Mouse (Mus musculus) forebrain, embryonic 11.5 days (tissue): ENCODE results near the gene Disc1. TPM values are rescaled to one million over a fixed set of nuclear protein-coding genes. Genes with fewer than 3 reads are reported as not detected.
A peak's percentile ranks its signal among the peaks of the same experiment; 100 is the strongest.

Source experiments
- ATAC-seq: fragments of 200-750 bp; cut with Nextera tagmentation; replicated peaks from 2 replicates; pipeline ENCODE4 v1.8.0; 2017; ENCODE audit warnings: moderate TSS enrichment; ENCODE audit not compliant: low FRiP score
- DNase-seq: peaks from one replicate; pipeline ENCODE4 v3.0.0-alpha.2; 2017; ENCODE audit warnings: low spot score
- H3K27ac ChIP-seq: fragments of 300-500 bp; sonication (generic); 2 replicates; pipeline ENCODE4 v1.5.1; 2014; ENCODE audit warnings: low read depth, low read length
- H3K27me3 ChIP-seq: fragments of 300-500 bp; sonication (generic); 2 replicates; pipeline ENCODE4 v1.6.1; 2014; ENCODE audit warnings: mild to moderate bottlenecking, low read length, mixed read lengths; ENCODE audit not compliant: control insufficient read depth, insufficient read depth
- H3K36me3 ChIP-seq: fragments of 300-500 bp; sonication (generic); 2 replicates; pipeline ENCODE4 v1.6.1; 2014; ENCODE audit warnings: mild to moderate bottlenecking, low read length, moderate library complexity, mixed read lengths; ENCODE audit not compliant: control insufficient read depth, insufficient read depth
- H3K4me1 ChIP-seq: fragments of 300-500 bp; sonication (generic); replicated peaks from 2 replicates; pipeline ENCODE4 v1.6.1; 2014; ENCODE audit warnings: low read length, mixed read lengths; ENCODE audit not compliant: control insufficient read depth, insufficient read depth
- H3K4me2 ChIP-seq: fragments of 300-500 bp; sonication (generic); 2 replicates; pipeline ENCODE4 v1.6.1; 2014; ENCODE audit warnings: low read depth, mild to moderate bottlenecking, low read length, moderate library complexity, mixed read lengths; ENCODE audit not compliant: severe bottlenecking
- H3K4me3 ChIP-seq: fragments of 300-500 bp; sonication (generic); 2 replicates; pipeline ENCODE4 v1.5.1; 2014; ENCODE audit warnings: low read depth, low read length
- H3K9ac ChIP-seq: fragments of 300-500 bp; sonication (generic); 2 replicates; pipeline ENCODE4 v1.6.1; 2014; ENCODE audit warnings: low read length
- H3K9me3 ChIP-seq: fragments of 300-500 bp; sonication (generic); 2 replicates; pipeline ENCODE4 v1.6.1; 2016; ENCODE audit warnings: low read length, mixed read lengths; ENCODE audit not compliant: control insufficient read depth
- WGBS: fragments of 180-500 bp; shearing (Covaris S2); extraction: QIAGEN DNeasy Blood & Tissue Kit; methylation state at CpG from one replicate; pipeline ENCODE4 v1.1.7; 2014; 5-methylcytosine and 5-hydroxymethylcytosine counted together
- polyA plus RNA-seq: library from polyadenylated mRNA; unstranded; fragments of >200 nt; fragmentation: Nextera tagmentation; extraction: Ambion mirVana; gene quantifications from 2 replicates; pipeline ENCODE4 v1.2.1, GENCODE M21; 2014

Disc1 gene
- 1.0 and 1.3 TPM in 2 replicates for polyA plus RNA-seq

DNA sequence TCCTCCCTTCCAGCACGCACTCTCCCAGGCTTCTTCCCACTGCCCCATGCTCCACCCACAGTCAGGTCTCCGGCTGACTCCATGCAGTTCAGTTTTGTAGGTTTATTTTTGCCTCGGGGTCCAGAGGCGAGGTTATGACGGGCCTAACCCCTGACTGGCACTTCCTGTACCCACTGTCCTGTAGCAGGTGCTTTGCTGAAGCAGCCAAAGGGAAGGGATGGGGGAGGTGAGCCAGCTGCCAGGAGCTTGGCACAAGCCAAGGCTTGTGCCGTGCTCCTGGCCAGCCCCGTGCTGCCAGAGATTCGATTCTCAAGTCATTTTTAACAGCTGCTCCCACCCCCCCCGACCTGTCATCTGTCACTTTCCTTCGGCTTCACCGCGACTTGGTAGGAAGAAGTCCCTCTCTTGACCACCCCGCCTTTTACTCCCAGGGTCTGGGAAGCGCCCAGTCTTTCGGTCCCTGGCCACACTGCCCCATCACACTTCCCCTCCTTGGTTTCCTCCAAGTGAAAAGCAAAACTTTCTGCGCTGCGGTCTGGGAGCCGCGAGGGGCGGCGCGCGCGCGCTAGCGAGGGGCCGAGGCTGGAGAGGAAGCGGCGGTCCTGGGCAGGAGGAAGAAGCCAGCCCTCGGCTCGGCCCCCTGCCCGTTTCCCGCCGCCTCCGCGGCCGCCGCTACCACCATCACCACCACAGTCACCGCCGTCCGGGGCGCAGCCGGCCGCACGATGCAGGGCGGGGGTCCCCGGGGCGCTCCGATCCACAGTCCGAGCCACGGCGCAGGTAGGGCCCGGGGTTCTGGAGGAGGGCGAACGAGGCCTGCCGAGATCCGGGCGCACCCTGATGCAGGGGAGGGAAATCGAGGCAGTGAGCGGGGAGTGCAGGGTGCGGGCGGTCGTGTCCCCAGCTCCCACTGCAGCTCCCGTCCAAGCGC, at the start of gene Disc1:
Gene Disc1 (plus strand): TSS at position 691 of the 931 bp plus-strand sequence.
- H3K27me3 ChIP-seq: peaks cover 36% of the 10 kb centered on the region
- ATAC-seq (no peak), DNase-seq (peak; percentile 66)
- peak within 1 kb of the TSS; percentile 47 for H3K4me3 ChIP-seq
- peaks cover 4% of the 10 kb centered on the region for H3K4me1 ChIP-seq
- 2% methylated on average over 65 of the region's 65 CpGs for WGBS
- H3K36me3 ChIP-seq: no peaks in the 10 kb centered on the region
- H3K9ac ChIP-seq: peak within 1 kb of the TSS; percentile 29
- peak within 1 kb of the TSS; percentile 84 for H3K4me2 ChIP-seq
- no peaks in the 10 kb centered on the region; the same call in 1 of the 2 replicates for H3K9me3 ChIP-seq
- H3K27ac ChIP-seq: no peak within 1 kb of the TSS

- Histone ChIP-seq H3K9ac (peak within 1 kb of the TSS; percentile 89), H3K4me2 (peak within 1 kb of the TSS; percentile 78), H3K27me3 (no peaks in the 10 kb centered on the region), H3K4me3 (peak within 1 kb of the TSS; percentile 94), H3K36me3 (no peaks in the 10 kb centered on the region; the same call in 1 of the 2 replicates), H3K27ac (peak within 1 kb of the TSS; percentile 44), H3K4me1 (no peaks in the 10 kb centered on the region), H3K9me3 (no peaks in the 10 kb centered on the region)
- ATAC-seq (peak; percentile 99), DNase-seq (peak; percentile 97)
- 2% methylated on average over 84 of the region's 84 CpGs for WGBS
Observed at GRCm38 (mm10) chr8:125012695-125013627, 41.0 kb upstream of the Disc1 start, which contains the start of gene Tsnax. Tsnax (plus strand) TSS chr8:125012997.

DNA sequence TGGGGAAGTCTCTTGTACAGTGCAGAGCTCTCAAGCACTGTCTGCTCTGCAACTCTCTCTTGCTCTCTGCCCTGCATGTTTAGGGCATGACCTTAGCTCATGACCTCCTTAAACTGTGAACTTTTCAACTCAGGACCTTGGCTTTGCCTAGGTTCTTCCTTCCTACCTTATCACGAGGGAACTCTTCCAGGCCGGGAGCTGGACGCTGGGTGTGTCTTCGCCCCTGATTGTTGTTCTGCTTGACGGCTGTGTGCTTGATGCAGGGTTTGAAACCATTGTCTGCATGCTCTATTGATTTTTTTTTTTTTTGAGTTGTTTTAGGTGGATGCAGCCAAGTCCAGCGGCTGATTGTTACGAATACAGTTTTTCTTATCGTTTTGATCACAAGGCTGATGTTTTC, 29.9 kb upstream of the Disc1 start:
- H3K27ac ChIP-seq: no peak overlapping the region
- H3K4me2 ChIP-seq: no peak overlapping the region
- no peak for DNase-seq
- H3K4me1 ChIP-seq: no peaks in the 10 kb centered on the region
- H3K9me3 ChIP-seq: no peaks in the 10 kb centered on the region
- H3K27me3 ChIP-seq: no peaks in the 10 kb centered on the region
- peaks cover 6% of the 10 kb centered on the region for H3K36me3 ChIP-seq
- H3K4me3 ChIP-seq: no peak overlapping the region
- WGBS: 92% methylated on average over 8 of the region's 8 CpGs
- no peak overlapping the region for H3K9ac ChIP-seq
- ATAC-seq: no peak

GRCm38 (mm10) chr8:125027211-125027610, 26.8 kb upstream of the Disc1 start:
- Histone ChIP-seq H3K9me3 (no peaks in the 10 kb centered on the region), H3K4me2 (no peak overlapping the region), H3K36me3 (peaks cover 8% of the 10 kb centered on the region), H3K4me3 (no peak overlapping the region), H3K27ac (no peak overlapping the region), H3K9ac (no peak overlapping the region), H3K27me3 (no peaks in the 10 kb centered on the region), H3K4me1 (no peaks in the 10 kb centered on the region)
- ATAC-seq (no peak), DNase-seq (no peak)
- WGBS: 93% methylated on average over 3 of the region's 3 CpGs

DNA sequence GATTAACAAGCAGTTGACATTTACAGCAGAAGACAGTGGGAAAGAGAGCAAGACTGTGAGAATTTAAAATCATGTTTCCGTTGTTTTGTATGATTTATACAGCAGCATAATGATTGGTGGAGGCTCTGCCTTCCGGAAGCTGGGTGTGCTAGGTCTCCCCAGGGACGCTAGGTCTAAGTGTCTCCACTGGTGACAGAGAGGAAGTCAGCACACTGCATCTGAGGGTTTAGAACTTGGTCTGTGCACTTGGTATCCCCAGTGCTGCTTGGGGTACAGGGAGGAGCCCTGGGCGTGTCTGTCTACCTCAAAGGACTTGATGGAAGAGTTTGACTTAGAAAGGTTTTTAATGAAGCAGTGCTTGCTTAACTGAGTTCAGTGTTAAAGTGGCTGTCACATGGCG, 25.2 kb upstream of the Disc1 start:
- Histone ChIP-seq H3K36me3 (peaks cover 8% of the 10 kb centered on the region), H3K27me3 (no peaks in the 10 kb centered on the region), H3K4me1 (no peaks in the 10 kb centered on the region), H3K4me3 (no peak overlapping the region), H3K4me2 (no peak overlapping the region), H3K27ac (no peak overlapping the region), H3K9ac (no peak overlapping the region), H3K9me3 (no peaks in the 10 kb centered on the region)
- DNase-seq (peak; percentile 32), ATAC-seq (no peak)
- WGBS: 87% methylated on average over 5 of the region's 5 CpGs

GRCm38 (mm10) chr8:125031276-125031675, 22.7 kb upstream of the Disc1 start:
- H3K9ac ChIP-seq: no peak overlapping the region
- no peak overlapping the region for H3K4me2 ChIP-seq
- no peaks in the 10 kb centered on the region for H3K9me3 ChIP-seq
- no peaks in the 10 kb centered on the region for H3K27me3 ChIP-seq
- no peak overlapping the region for H3K27ac ChIP-seq
- no peaks in the 10 kb centered on the region for H3K4me1 ChIP-seq
- DNase-seq: peak; percentile 9
- no peak overlapping the region for H3K4me3 ChIP-seq
- H3K36me3 ChIP-seq: peaks cover 5% of the 10 kb centered on the region; the same call in 1 of the 2 replicates
- WGBS: 89% methylated on average over 5 of the region's 5 CpGs
- ATAC-seq: no peak

DNA sequence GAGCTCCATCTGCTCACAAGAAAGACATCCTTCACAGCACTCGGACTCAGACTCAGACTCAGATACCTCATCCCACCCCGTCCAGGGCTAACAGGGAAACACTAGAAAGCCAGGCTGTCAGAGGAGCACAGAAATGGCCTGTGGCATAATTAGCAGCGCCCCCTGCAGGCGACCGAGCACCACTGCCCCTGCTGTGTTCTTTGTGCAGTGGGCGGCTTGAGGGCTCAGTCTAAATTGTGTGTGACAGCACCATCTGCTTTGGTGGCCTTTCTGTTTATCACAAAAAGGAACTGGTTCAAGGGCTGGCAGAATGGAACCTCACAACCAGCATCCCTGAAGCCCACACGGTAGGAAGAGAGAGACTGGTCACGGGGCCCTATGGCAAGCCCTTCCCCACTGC, 19.3 kb upstream of the Disc1 start:
- WGBS: 35% methylated on average over 8 of the region's 8 CpGs
- Histone ChIP-seq H3K4me3 (no peak overlapping the region), H3K4me2 (no peak overlapping the region), H3K27ac (no peak overlapping the region), H3K9ac (no peak overlapping the region), H3K36me3 (no peaks in the 10 kb centered on the region; the same call in 1 of the 2 replicates), H3K27me3 (no peaks in the 10 kb centered on the region), H3K4me1 (no peaks in the 10 kb centered on the region), H3K9me3 (no peaks in the 10 kb centered on the region)
- DNase-seq (peak; percentile 86), ATAC-seq (peak; percentile 61)

- Histone ChIP-seq H3K9me3 (no peaks in the 10 kb centered on the region), H3K36me3 (no peaks in the 10 kb centered on the region; the same call in 1 of the 2 replicates), H3K27ac (no peak overlapping the region), H3K27me3 (no peaks in the 10 kb centered on the region), H3K9ac (no peak overlapping the region), H3K4me3 (no peak overlapping the region), H3K4me1 (no peaks in the 10 kb centered on the region), H3K4me2 (no peak overlapping the region)
- ATAC-seq: no peak
- WGBS: 90% methylated on average over 7 of the region's 7 CpGs
- no peak for DNase-seq
Observed at GRCm38 (mm10) chr8:125037081-125037480, 16.9 kb upstream of the Disc1 start.
